Mouse (Mus musculus) stomach, embryonic 14.5 days (tissue): ENCODE measurements around the gene Rhox2e. TPM values are rescaled to one million over a fixed set of nuclear protein-coding genes. Genes with fewer than 3 reads are reported as not detected.
"Not testable (repeated sequence)": the region's sequence is repeated elsewhere in the genome, so short reads cannot be mapped to it uniquely, and the experiment has no call there.

Source experiments
- ATAC-seq: fragments of 200-750 bp; cut with Nextera tagmentation; 2 replicates; pipeline ENCODE4 v1.8.0; 2017; ENCODE audit warnings: low read depth, moderate TSS enrichment; ENCODE audit not compliant: insufficient number of reproducible peaks, insufficient read depth, low FRiP score
- H3K27ac ChIP-seq: fragments of 300-500 bp; sonication (generic); 2 replicates; pipeline ENCODE4 v1.5.1; 2014; ENCODE audit warnings: mild to moderate bottlenecking, low read length, moderate library complexity, mixed read lengths
- H3K27me3 ChIP-seq: fragments of 300-500 bp; sonication (generic); 2 replicates; pipeline ENCODE4 v1.6.1; 2014; ENCODE audit warnings: low read length, control low read depth, mixed read lengths; ENCODE audit not compliant: control insufficient read depth, insufficient read depth
- H3K36me3 ChIP-seq: fragments of 300-500 bp; sonication (generic); 2 replicates; pipeline ENCODE4 v1.6.1; 2014; ENCODE audit warnings: mild to moderate bottlenecking, control low read depth, low read length, moderate library complexity, mixed read lengths; ENCODE audit not compliant: control insufficient read depth, insufficient read depth
- H3K4me1 ChIP-seq: fragments of 300-500 bp; sonication (generic); 2 replicates; pipeline ENCODE4 v1.6.1; 2014; ENCODE audit warnings: low read length, control low read depth, mixed read lengths; ENCODE audit not compliant: control insufficient read depth, insufficient read depth
- H3K4me2 ChIP-seq: fragments of 300-500 bp; sonication (generic); replicated peaks from 2 replicates; pipeline ENCODE4 v1.6.1; 2014; ENCODE audit warnings: low read depth, low read length, control low read depth
- H3K4me3 ChIP-seq: fragments of 300-500 bp; sonication (generic); 2 replicates; pipeline ENCODE4 v1.5.1; 2014; ENCODE audit warnings: low read depth, low read length, control low read depth
- H3K9ac ChIP-seq: fragments of 300-500 bp; sonication (generic); replicated peaks from 2 replicates; pipeline ENCODE4 v1.6.1; 2014; ENCODE audit warnings: low read depth, mild to moderate bottlenecking, control low read depth, low read length, moderate library complexity, mixed read lengths
- H3K9me3 ChIP-seq: fragments of 300-500 bp; sonication (generic); 2 replicates; pipeline ENCODE4 v1.6.1; 2016; ENCODE audit warnings: low read depth, low read length, control low read depth; ENCODE audit not compliant: control insufficient read depth
- WGBS: fragments of 180-500 bp; shearing (Covaris S2); extraction: QIAGEN DNeasy Blood & Tissue Kit; methylation state at CpG from one replicate; pipeline ENCODE4 v1.1.7; 2014; 5-methylcytosine and 5-hydroxymethylcytosine counted together
- polyA plus RNA-seq: library from polyadenylated mRNA; unstranded; fragments of >200 nt; fragmentation: Nextera tagmentation; extraction: Ambion mirVana; gene quantifications from 2 replicates; pipeline ENCODE4 v1.2.1, GENCODE M21; 2014

Rhox2e gene
- not detected in 2 replicates for polyA plus RNA-seq

- not testable (repeated sequence) for H3K27ac ChIP-seq, H3K27me3 ChIP-seq, ATAC-seq, H3K4me3 ChIP-seq, H3K36me3 ChIP-seq, H3K9ac ChIP-seq, H3K4me2 ChIP-seq, H3K9me3 ChIP-seq, H3K4me1 ChIP-seq
- 92% methylated on average over 2 of the region's 8 CpGs for WGBS
Measured at GRCm38 (mm10) chrX:37530152-37530551, at the start of gene Rhox2e. Gene Rhox2e, plus strand, starts transcription at chrX:37530452.

- ATAC-seq, H3K4me2 ChIP-seq, H3K4me1 ChIP-seq, H3K27me3 ChIP-seq, H3K27ac ChIP-seq, H3K4me3 ChIP-seq, H3K9me3 ChIP-seq, H3K9ac ChIP-seq, H3K36me3 ChIP-seq: not testable (repeated sequence)
- 88% methylated on average over 13 of the region's 18 CpGs for WGBS
Measured at GRCm38 (mm10) chrX:37514059-37514458, 16.2 kb upstream of the Rhox2e start, which contains the start of gene Rhox4d. Gene Rhox4d, plus strand, starts transcription at chrX:37514359.

- 100% methylated on average over 1 of the region's 4 CpGs for WGBS
- H3K27ac ChIP-seq, H3K27me3 ChIP-seq, H3K36me3 ChIP-seq, ATAC-seq, H3K4me2 ChIP-seq, H3K9ac ChIP-seq, H3K4me3 ChIP-seq, H3K4me1 ChIP-seq, H3K9me3 ChIP-seq: not testable (repeated sequence)
Measured at GRCm38 (mm10) chrX:37541719-37542118, 11.5 kb downstream of the Rhox2e start, which contains the start of gene Rhox3e. Gene Rhox3e, plus strand, starts transcription at chrX:37542019.

GRCm38 (mm10) chrX:37557112-37557511 is 26.9 kb downstream of the Rhox2e start, which contains the start of gene Rhox4e:
Gene Rhox4e, plus strand, starts transcription at chrX:37557412.
- H3K9ac ChIP-seq, H3K36me3 ChIP-seq, H3K4me1 ChIP-seq, H3K27me3 ChIP-seq, H3K27ac ChIP-seq, H3K4me3 ChIP-seq, H3K4me2 ChIP-seq, ATAC-seq, H3K9me3 ChIP-seq: not testable (repeated sequence)
- WGBS, result 94% methylated on average over 10 of the region's 18 CpGs

GRCm38 (mm10) chrX:37571105-37571504 is 40.9 kb downstream of the Rhox2e start, which contains the start of gene Rhox2f:
Gene Rhox2f, plus strand, starts transcription at chrX:37571405.
- not testable (repeated sequence) for H3K9ac ChIP-seq, H3K4me2 ChIP-seq, H3K27ac ChIP-seq, ATAC-seq, H3K4me3 ChIP-seq, H3K4me1 ChIP-seq, H3K27me3 ChIP-seq, H3K9me3 ChIP-seq, H3K36me3 ChIP-seq
- 90% methylated on average over 6 of the region's 8 CpGs for WGBS

DNA sequence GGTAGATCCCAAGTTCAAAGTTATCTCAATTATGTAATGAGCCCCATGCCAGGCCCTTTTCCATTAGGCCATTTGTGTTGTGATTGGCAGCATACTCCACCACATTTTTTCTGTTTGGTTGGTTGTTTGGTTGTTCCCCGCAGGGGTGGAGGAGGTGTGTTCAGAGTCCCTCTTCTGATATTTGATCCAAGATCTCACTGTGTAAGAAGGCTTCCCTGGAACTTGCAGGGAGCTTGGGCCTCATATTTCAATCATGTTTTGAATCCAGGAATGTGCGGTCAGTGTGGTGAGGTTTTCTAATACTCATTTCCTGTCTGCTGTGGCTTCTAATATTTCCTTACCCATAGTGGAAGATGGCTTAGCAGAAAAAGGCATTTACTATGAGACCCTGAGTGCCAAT is 42.4 kb downstream of the Rhox2e start:
- H3K4me2 ChIP-seq, ATAC-seq, H3K27ac ChIP-seq, H3K4me3 ChIP-seq, H3K36me3 ChIP-seq, H3K4me1 ChIP-seq, H3K9ac ChIP-seq, H3K27me3 ChIP-seq, H3K9me3 ChIP-seq: not testable (repeated sequence)
- WGBS, result 58% methylated on average over 2 of the region's 2 CpGs

- not testable (repeated sequence) for H3K27ac ChIP-seq, H3K9me3 ChIP-seq, H3K4me2 ChIP-seq, ATAC-seq, H3K4me3 ChIP-seq, H3K27me3 ChIP-seq, H3K4me1 ChIP-seq, H3K9ac ChIP-seq, H3K36me3 ChIP-seq
Measured at GRCm38 (mm10) chrX:37580692-37581091, 50.4 kb downstream of the Rhox2e start, which contains the start of gene Rhox3f. Gene Rhox3f, plus strand, starts transcription at chrX:37580992.

Other genes with a start within 250 kb of the Rhox2e start
- not detected in 2 replicates for gene Rhox3a2, start 150.4 kb upstream of the Rhox2e start, polyA plus RNA-seq
- not detected in 2 replicates for gene Rhox4a2, start 139.6 kb upstream of the Rhox2e start, polyA plus RNA-seq
- gene Rhox2b, start 118.4 kb upstream of the Rhox2e start, polyA plus RNA-seq, result not detected in 2 replicates
- not detected in 2 replicates for gene Rhox4b, start 98.0 kb upstream of the Rhox2e start, polyA plus RNA-seq
- gene Rhox2c, start 76.8 kb upstream of the Rhox2e start, polyA plus RNA-seq, result not detected in 2 replicates
- gene Rhox3c, start 71.9 kb upstream of the Rhox2e start, polyA plus RNA-seq, result not detected in 2 replicates
- not detected in 2 replicates for gene Rhox4c, start 50.1 kb upstream of the Rhox2e start, polyA plus RNA-seq
- gene Rhox2d, start 37.0 kb upstream of the Rhox2e start, polyA plus RNA-seq, result not detected in 2 replicates
- not detected in 2 replicates for gene Rhox4d, start 16.1 kb upstream of the Rhox2e start, polyA plus RNA-seq
- not detected in 2 replicates for gene Rhox3e, start 11.6 kb downstream of the Rhox2e start, polyA plus RNA-seq
- gene Rhox4e, start 27.0 kb downstream of the Rhox2e start, polyA plus RNA-seq, result not detected in 2 replicates
- gene Rhox2f, start 41.0 kb downstream of the Rhox2e start, polyA plus RNA-seq, result not detected in 2 replicates
- not detected in 2 replicates for gene Rhox3f, start 50.5 kb downstream of the Rhox2e start, polyA plus RNA-seq
- gene Rhox4f, start 77.3 kb downstream of the Rhox2e start, polyA plus RNA-seq, result not detected in 2 replicates
- not detected in 2 replicates for gene Rhox3g, start 98.2 kb downstream of the Rhox2e start, polyA plus RNA-seq
- not detected in 2 replicates for gene Rhox2g, start 113.0 kb downstream of the Rhox2e start, polyA plus RNA-seq
- gene Rhox4g, start 120.9 kb downstream of the Rhox2e start, polyA plus RNA-seq, result not detected in 2 replicates
- gene Rhox3h, start 138.3 kb downstream of the Rhox2e start, polyA plus RNA-seq, result not detected in 2 replicates
- not detected in 2 replicates for gene Rhox2h, start 142.8 kb downstream of the Rhox2e start, polyA plus RNA-seq